Mouse (Mus musculus): ENCODE measurements around the gene Snx29. TPM values are rescaled to one million over a fixed set of nuclear protein-coding genes. Genes with fewer than 3 reads are reported as not detected.
A peak's percentile ranks its signal among the peaks of the same experiment; 100 is the strongest.

The Snx29 gene
- total RNA-seq, 4 experiments from 2014 or later = 25.0 to 29.6 (median 27.8) TPM

GRCm38 (mm10) chr16:11588689-11589088 is 266.0 kb downstream of the Snx29 start:
- no peak for DNase-seq (ENCODE audit: low spot score in 2 of 2)

GRCm38 (mm10) chr16:11589336-11589735 is 266.6 kb downstream of the Snx29 start:
- DNase-seq (ENCODE audit: low spot score in 2 of 2) = no peak

- no peak for DNase-seq (ENCODE audit: low spot score in 2 of 2)
Observed at GRCm38 (mm10) chr16:11589782-11590695, 267.3 kb downstream of the Snx29 start.

- no peak for DNase-seq (ENCODE audit: low spot score in 2 of 2)
Observed at GRCm38 (mm10) chr16:11596599-11596998, 273.9 kb downstream of the Snx29 start.

- DNase-seq (ENCODE audit: low spot score in 2 of 2) = no peak
Observed at GRCm38 (mm10) chr16:11597769-11598168, 275.1 kb downstream of the Snx29 start.

GRCm38 (mm10) chr16:11599523-11599922 is 276.8 kb downstream of the Snx29 start:
- DNase-seq (ENCODE audit: low spot score in 2 of 2) = no peak

GRCm38 (mm10) chr16:11601336-11602082 is 278.8 kb downstream of the Snx29 start:
- no peak for DNase-seq (ENCODE audit: low spot score in 2 of 2)

- DNase-seq (ENCODE audit: low spot score in 2 of 2) = no peak
Observed at GRCm38 (mm10) chr16:11603667-11604422, 281.1 kb downstream of the Snx29 start.

- no peak for DNase-seq (ENCODE audit: low spot score in 2 of 2)
Observed at GRCm38 (mm10) chr16:11612526-11613126, 289.9 kb downstream of the Snx29 start.

GRCm38 (mm10) chr16:11614401-11615014 is 291.8 kb downstream of the Snx29 start:
- no peak for DNase-seq (ENCODE audit: low spot score in 2 of 2)

GRCm38 (mm10) chr16:11615633-11616032 is 292.9 kb downstream of the Snx29 start:
- peak in 1 of 2 experiments; percentile 52 for DNase-seq (ENCODE audit: low spot score in 2 of 2)

GRCm38 (mm10) chr16:11619951-11620350 is 297.2 kb downstream of the Snx29 start:
- no peak for DNase-seq (ENCODE audit: low spot score in 2 of 2)

GRCm38 (mm10) chr16:11621042-11621441 is 298.3 kb downstream of the Snx29 start:
- no peak for DNase-seq (ENCODE audit: low spot score in 2 of 2)

- no peak for DNase-seq (ENCODE audit: low spot score in 2 of 2)
Observed at GRCm38 (mm10) chr16:11621664-11622063, 299.0 kb downstream of the Snx29 start.

- DNase-seq (ENCODE audit: low spot score in 2 of 2) = no peak
Observed at GRCm38 (mm10) chr16:11623032-11623431, 300.3 kb downstream of the Snx29 start.

- no peak for DNase-seq (ENCODE audit: low spot score in 2 of 2)
Observed at GRCm38 (mm10) chr16:11624121-11624520, 301.4 kb downstream of the Snx29 start.

- DNase-seq (ENCODE audit: low spot score in 2 of 2) = peak in 1 of 2 experiments; percentile 48
Observed at GRCm38 (mm10) chr16:11626004-11626481, 303.3 kb downstream of the Snx29 start.

- no peak for DNase-seq (ENCODE audit: low spot score in 2 of 2)
Observed at GRCm38 (mm10) chr16:11626616-11627015, 303.9 kb downstream of the Snx29 start.

GRCm38 (mm10) chr16:11627866-11628638 is 305.3 kb downstream of the Snx29 start:
- DNase-seq (ENCODE audit: low spot score in 2 of 2) = no peak

GRCm38 (mm10) chr16:11629704-11630103 is 307.0 kb downstream of the Snx29 start:
- no peak for DNase-seq (ENCODE audit: low spot score in 2 of 2)

Measured in left cerebral cortex, adult 8-10 months (tissue).